Mouse (Mus musculus) liver, postnatal 0 days (tissue): ENCODE results near the gene Clstn1.
A peak's percentile ranks its signal among the peaks of the same experiment; 100 is the strongest.

Source experiments
- CTCF ChIP-seq: sonication (generic); IDR thresholded peaks from 2 replicates; pipeline ENCODE4 v1.5.1; 2016; ENCODE audit warnings: antibody characterized with exemption, low read depth
- EP300 ChIP-seq: IDR thresholded peaks from 2 replicates; pipeline ENCODE4 v1.6.1; 2016; ENCODE audit warnings: antibody characterized with exemption, low read depth, mild to moderate bottlenecking

- TF ChIP-seq CTCF (peak; percentile 32), EP300 (no peak)
Observed at GRCm38 (mm10) chr4:149590200-149590599, 3.9 kb downstream of the Clstn1 start.
